Comparison of ENCODE assay signal across 25 mouse cellular contexts in the genomic region with DNA sequence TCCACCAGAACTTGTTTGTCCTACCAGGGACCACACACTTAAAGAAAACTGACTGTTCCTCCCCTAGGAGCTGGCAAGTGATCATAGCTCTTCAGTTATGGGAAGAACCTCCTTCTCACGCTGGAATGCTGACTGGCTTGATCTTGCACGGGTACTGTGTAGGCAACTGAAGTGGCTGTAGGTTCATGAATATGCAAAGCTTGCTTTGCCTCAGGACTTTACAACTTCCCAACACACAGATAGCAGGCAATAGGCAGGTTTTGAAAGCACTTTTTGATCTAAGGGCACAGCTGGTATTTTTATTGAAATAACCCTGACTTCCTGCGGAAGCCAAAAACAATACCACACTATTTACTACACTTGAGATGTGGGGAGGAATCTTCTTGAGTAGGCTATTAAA. TPM values are rescaled to one million over a fixed set of nuclear protein-coding genes. Genes with fewer than 3 reads are reported as not detected.
"Had no signal": no experiment of that assay in that cellular context is flagged by ENCODE, and none has a peak within 500 bp of the region (broad histone marks: within the 10 kb centered on the region; RNA-seq: fewer than 3 reads in every experiment).

No protein-coding gene starts in this region.

- H3K36me3 ChIP-seq: heart, embryonic 10.5 days; heart, embryonic 12.5 days; hindbrain, embryonic 10.5 days; hindbrain, embryonic 12.5 days; intestine, embryonic 15.5 days; limb, embryonic 10.5 days; limb, embryonic 12.5 days; liver, embryonic 13.5 days had no signal

- ATAC-seq: hindbrain, embryonic 16.5 days; inflammation-experienced regulatory T-cells, adult 6 months; intestine, embryonic 15.5 days; intestine, postnatal 0 days had no signal

- H3K4me1 ChIP-seq: heart, embryonic 10.5 days; heart, embryonic 12.5 days; intestine, embryonic 15.5 days; limb, embryonic 12.5 days had no signal

- H3K27me3 ChIP-seq: heart, embryonic 12.5 days; hindbrain, embryonic 12.5 days; intestine, embryonic 15.5 days; limb, embryonic 12.5 days; liver, embryonic 13.5 days had no signal

- H3K4me3 ChIP-seq: gastrocnemius, adult 2 months; heart, embryonic 10.5 days; heart, embryonic 12.5 days; hindbrain, embryonic 10.5 days; hindbrain, embryonic 12.5 days; intestine, embryonic 15.5 days; layer of hippocampus, adult 2 months; left cerebral cortex, adult 2 months; limb, embryonic 10.5 days; limb, embryonic 12.5 days; liver, embryonic 13.5 days had no signal

- DNase-seq: gastrocnemius, adult 2 months; gastrocnemius, postnatal 10 days; gastrocnemius, postnatal 25 days; heart, adult 18-20 months; heart, postnatal 10 days; heart, postnatal 4 days; kidney, adult 18-20 months; kidney, postnatal 14 days; kidney, postnatal 4 days; liver; liver, embryonic 13.5 days had no signal

- H3K27ac ChIP-seq: gastrocnemius, adult 2 months; heart, embryonic 10.5 days; hindbrain, embryonic 10.5 days; hindbrain, embryonic 12.5 days; hindbrain, embryonic 14.5 days; intestine, embryonic 15.5 days; kidney, postnatal 0 days; layer of hippocampus, adult 2 months; left cerebral cortex, adult 2 months; limb, embryonic 10.5 days; limb, embryonic 12.5 days; liver, embryonic 13.5 days had no signal

RNA-seq across cellular contexts. Expression of a gene that starts 31.5 kb away (rescaled TPM):
- total RNA-seq: gastrocnemius, adult 2 months had no signal
